Mouse (Mus musculus): ENCODE measurements around the gene Gm10842.
A peak's percentile ranks its signal among the peaks of the same experiment; 100 is the strongest.
"Not testable (repeated sequence)": the region's sequence is repeated elsewhere in the genome, so short reads cannot be mapped to it uniquely, and the experiment has no call there.

Gene Gm10842

GRCm38 (mm10) chr11:105146593-105146992, at the start of gene Gm10842:
TSS of gene Gm10842 (plus strand) at chr11:105146893.
- DNase-seq: no peak

- not testable (repeated sequence) for DNase-seq
Measured at GRCm38 (mm10) chr11:105112448-105112847, 34.2 kb upstream of the Gm10842 start.

- no peak for DNase-seq
Measured at GRCm38 (mm10) chr11:105117814-105118213, 28.9 kb upstream of the Gm10842 start.

- DNase-seq: no peak
Measured at GRCm38 (mm10) chr11:105120551-105121061, 26.1 kb upstream of the Gm10842 start.

GRCm38 (mm10) chr11:105121792-105122191, 24.9 kb upstream of the Gm10842 start:
- not testable (repeated sequence) for DNase-seq

- peak; percentile 58 for DNase-seq
Measured at GRCm38 (mm10) chr11:105123986-105124385, 22.7 kb upstream of the Gm10842 start.

GRCm38 (mm10) chr11:105125735-105126519, 20.8 kb upstream of the Gm10842 start, which contains the start of gene Mettl2:
TSS of gene Mettl2 (plus strand) at chr11:105126425.
- peak; percentile 89 for DNase-seq

- peak; percentile 58 for DNase-seq
Measured at GRCm38 (mm10) chr11:105126520-105127029, 20.1 kb upstream of the Gm10842 start.

- DNase-seq: no peak
Measured at GRCm38 (mm10) chr11:105135692-105136091, 11.0 kb upstream of the Gm10842 start.

- DNase-seq: not testable (repeated sequence)
Measured at GRCm38 (mm10) chr11:105137255-105137654, 9.4 kb upstream of the Gm10842 start.

- not testable (repeated sequence) for DNase-seq
Measured at GRCm38 (mm10) chr11:105140512-105140911, 6.2 kb upstream of the Gm10842 start.

GRCm38 (mm10) chr11:105141115-105141514, 5.6 kb upstream of the Gm10842 start:
- no peak for DNase-seq

GRCm38 (mm10) chr11:105143564-105143963, 3.1 kb upstream of the Gm10842 start:
- no peak for DNase-seq

- no peak for DNase-seq
Measured at GRCm38 (mm10) chr11:105144084-105144483, 2.6 kb upstream of the Gm10842 start.

GRCm38 (mm10) chr11:105144508-105145210, 2.0 kb upstream of the Gm10842 start:
- DNase-seq: no peak

- no peak for DNase-seq
Measured at GRCm38 (mm10) chr11:105145211-105145610, 1.5 kb upstream of the Gm10842 start.

GRCm38 (mm10) chr11:105149353-105149752, 2.7 kb downstream of the Gm10842 start:
- DNase-seq: no peak

- DNase-seq: no peak
Measured at GRCm38 (mm10) chr11:105149766-105150165, 3.1 kb downstream of the Gm10842 start.

GRCm38 (mm10) chr11:105150691-105151090, 4.0 kb downstream of the Gm10842 start:
- no peak for DNase-seq

GRCm38 (mm10) chr11:105151226-105152016, 4.7 kb downstream of the Gm10842 start:
- peak; percentile 64 for DNase-seq

- DNase-seq: no peak
Measured at GRCm38 (mm10) chr11:105152017-105152300, 5.3 kb downstream of the Gm10842 start.

GRCm38 (mm10) chr11:105152357-105152899, 5.7 kb downstream of the Gm10842 start:
- DNase-seq: no peak
